Mouse (Mus musculus): ENCODE data around the gene 1600014C23Rik.

DNA sequence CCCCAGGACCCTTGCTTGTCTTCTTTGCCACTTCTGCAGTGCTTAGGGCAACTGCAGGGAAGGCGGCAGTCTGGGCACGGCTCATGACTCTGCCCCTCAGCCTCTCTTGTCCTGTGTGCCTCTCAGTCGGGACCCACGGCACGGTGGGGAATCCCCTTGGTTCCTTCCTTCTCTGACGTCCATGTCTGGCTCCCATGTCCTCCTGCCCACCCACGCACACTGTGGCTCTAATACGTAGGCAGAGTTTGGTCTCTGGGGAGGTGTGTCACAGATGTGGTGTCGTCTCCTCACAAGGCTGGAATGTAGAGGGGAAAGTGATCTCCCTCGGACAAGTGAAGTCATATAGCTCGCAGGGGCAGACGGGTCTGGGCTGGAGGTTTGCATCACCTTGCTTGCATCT is 13.1 kb upstream of the 1600014C23Rik start:
- TF ChIP-seq CTCF (IDR thresholded peaks at IDR 0.05; ENCODE audit: extremely low read depth, insufficient read depth, insufficient read length, insufficient replicate concordance) (no peak), POLR2A (IDR thresholded peaks at IDR 0.05; ENCODE audit: low read depth, low read length) (no peak)

Data from spleen, adult 2 months (tissue).